Mouse (Mus musculus) intestine, postnatal 0 days (tissue): ENCODE data around the gene Snx6. TPM values are rescaled to one million over a fixed set of nuclear protein-coding genes. Genes with fewer than 3 reads are reported as not detected.

ENCODE experiments used
- ATAC-seq: fragments of 200-750 bp; cut with Nextera tagmentation; 2 replicates; pipeline ENCODE4 v1.8.0; 2017; ENCODE audit warnings: mild to moderate bottlenecking, moderate TSS enrichment, moderate library complexity
- H3K27ac ChIP-seq: fragments of 300-500 bp; sonication (generic); 2 replicates; pipeline ENCODE4 v1.5.1; 2014; ENCODE audit warnings: mild to moderate bottlenecking, low read depth, low read length, moderate library complexity
- H3K27me3 ChIP-seq: fragments of 300-500 bp; sonication (generic); replicated peaks from 2 replicates; pipeline ENCODE4 v1.6.1; 2014; ENCODE audit warnings: low read length, mixed read lengths; ENCODE audit not compliant: control insufficient read depth, insufficient read depth
- H3K36me3 ChIP-seq: fragments of 300-500 bp; sonication (generic); 2 replicates; pipeline ENCODE4 v1.6.1; 2014; ENCODE audit warnings: mild to moderate bottlenecking, moderate library complexity; ENCODE audit not compliant: control insufficient read depth, insufficient read depth
- H3K4me1 ChIP-seq: fragments of 300-500 bp; sonication (generic); replicated peaks from 2 replicates; pipeline ENCODE4 v1.6.1; 2014; ENCODE audit warnings: antibody characterized with exemption, low read length, mixed read lengths; ENCODE audit not compliant: control insufficient read depth, insufficient read depth
- H3K4me2 ChIP-seq: fragments of 300-500 bp; sonication (generic); replicated peaks from 2 replicates; pipeline ENCODE4 v1.6.1; 2014; ENCODE audit warnings: low read depth, mild to moderate bottlenecking, moderate library complexity
- H3K4me3 ChIP-seq: fragments of 300-500 bp; sonication (generic); 2 replicates; pipeline ENCODE4 v1.5.1; 2014; ENCODE audit warnings: low read depth, low read length
- H3K9ac ChIP-seq: fragments of 300-500 bp; sonication (generic); 2 replicates; pipeline ENCODE4 v1.6.1; 2014; ENCODE audit warnings: mild to moderate bottlenecking, low read depth, low read length
- H3K9me3 ChIP-seq: fragments of 300-500 bp; sonication (generic); 2 replicates; pipeline ENCODE4 v1.6.1; 2016; ENCODE audit warnings: mixed run types; ENCODE audit not compliant: control insufficient read depth
- CTCF ChIP-seq: sonication (generic); IDR thresholded peaks from 2 replicates; pipeline ENCODE4 v1.5.1; 2016; ENCODE audit warnings: low read depth, mild to moderate bottlenecking, control low read depth, antibody characterized with exemption, moderate library complexity
- WGBS: fragments of 180-500 bp; shearing (Covaris S2); extraction: QIAGEN DNeasy Blood & Tissue Kit; methylation state at CpG from one replicate; pipeline ENCODE4 v1.1.7; 2014; 5-methylcytosine and 5-hydroxymethylcytosine counted together
- polyA plus RNA-seq: library from polyadenylated mRNA; unstranded; fragments of >200 nt; fragmentation: Nextera tagmentation; extraction: Ambion mirVana; gene quantifications from 2 replicates; pipeline ENCODE4 v1.2.1, GENCODE M21; 2015

Snx6 gene
- 167 and 187 TPM in 2 replicates for polyA plus RNA-seq

DNA sequence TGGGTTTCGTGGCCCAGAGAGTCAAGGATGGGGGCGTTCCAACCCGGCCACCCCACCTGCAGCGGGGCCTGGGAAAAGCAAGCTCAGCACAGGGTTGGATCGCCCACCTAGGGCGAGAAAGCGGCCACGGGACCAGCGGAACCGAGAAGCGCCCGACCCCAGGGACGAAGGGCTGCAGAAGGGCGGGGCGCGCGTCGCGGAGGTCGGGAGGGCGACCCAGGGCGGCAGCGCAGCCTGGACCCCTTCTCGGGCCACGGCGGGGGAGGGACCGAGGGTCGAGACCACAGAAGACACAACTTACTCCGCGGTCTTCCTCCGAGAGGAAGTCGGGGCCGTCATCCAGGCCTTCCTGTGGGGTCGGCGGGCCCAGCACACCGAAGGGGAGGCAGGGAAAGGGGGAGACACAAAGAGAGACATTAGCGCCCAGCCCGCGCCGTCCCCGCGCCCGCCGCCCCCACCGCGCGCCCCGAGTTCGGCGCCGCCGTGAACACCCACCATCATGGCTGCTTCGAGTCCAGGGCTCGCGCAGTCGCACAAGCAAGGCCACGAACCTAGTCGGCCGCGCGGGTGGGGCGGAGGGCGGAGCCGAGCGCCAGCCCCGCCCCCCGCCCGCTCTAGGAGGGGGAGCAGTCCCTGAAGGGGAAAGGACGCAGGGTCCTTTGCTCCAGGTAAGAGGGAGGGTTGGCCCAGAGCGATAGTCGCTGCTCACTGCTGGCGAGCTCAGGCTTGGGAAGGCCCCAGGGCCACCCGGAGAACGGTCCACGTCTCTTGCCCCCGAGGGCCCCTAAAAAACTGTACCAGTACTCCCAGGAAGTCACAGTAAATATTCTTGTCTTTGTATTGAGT lies at the start of gene Snx6:
Gene Snx6, minus strand, starts transcription at position 551 of the 846 bp plus-strand sequence.
- peak within 1 kb of the TSS; percentile 80 for H3K27ac ChIP-seq
- TF ChIP-seq CTCF = 0 out of 2 replicates have a peak, but pooled peaks have one; percentile 4
- WGBS = under 1% methylated on average over 71 of the region's 76 CpGs
- H3K36me3 ChIP-seq = 0 out of 2 replicates have a peak, but pooled peaks cover 14% of the 10 kb centered on the region
- peak within 1 kb of the TSS; percentile 88 for H3K4me2 ChIP-seq
- peak within 1 kb of the TSS; percentile 97 for H3K4me3 ChIP-seq
- peaks cover 6% of the 10 kb centered on the region; the same call in 1 of the 2 replicates for H3K4me1 ChIP-seq
- H3K9me3 ChIP-seq = no peaks in the 10 kb centered on the region
- ATAC-seq = peak; percentile 90
- no peaks in the 10 kb centered on the region for H3K27me3 ChIP-seq
- H3K9ac ChIP-seq = peak within 1 kb of the TSS; percentile 99

DNA sequence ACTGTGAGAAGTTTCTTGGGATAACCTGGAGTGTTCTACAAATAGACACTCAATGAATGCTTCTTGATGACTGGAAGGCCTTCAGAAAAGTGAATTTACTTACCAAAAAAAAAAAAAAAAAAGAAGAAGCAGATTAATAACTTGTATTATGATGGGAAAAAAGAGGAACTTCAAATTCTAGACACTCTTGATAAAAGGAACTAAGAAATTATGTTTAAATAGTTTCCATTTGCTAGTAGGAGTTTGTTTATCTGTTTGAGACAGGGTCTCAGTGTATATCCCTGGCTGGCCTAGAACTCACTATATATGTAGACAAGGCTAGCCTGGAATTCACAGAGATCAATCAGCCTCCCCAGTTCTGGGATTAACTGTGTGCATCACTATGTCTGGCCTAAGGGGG lies 48.9 kb upstream of the Snx6 start:
- no peaks in the 10 kb centered on the region for H3K36me3 ChIP-seq
- ATAC-seq = no peak
- TF ChIP-seq CTCF = no peak

GRCm38 (mm10) chr12:54841576-54841975 lies 46.1 kb upstream of the Snx6 start:
- WGBS = 95% methylated on average over 1 of the region's 1 CpGs
- Histone ChIP-seq H3K4me3 (no peak overlapping the region), H3K36me3 (no peaks in the 10 kb centered on the region)

More for the DNA sequence above, 48.9 kb upstream of the Snx6 start:
- H3K4me3 ChIP-seq = no peak overlapping the region
- H3K27ac ChIP-seq = no peak overlapping the region
- no peak overlapping the region for H3K9ac ChIP-seq
- no peaks in the 10 kb centered on the region for H3K4me1 ChIP-seq
- H3K9me3 ChIP-seq = no peaks in the 10 kb centered on the region
- H3K4me2 ChIP-seq = no peak overlapping the region
- no peaks in the 10 kb centered on the region for H3K27me3 ChIP-seq

GRCm38 (mm10) chr12:54839815-54840214 lies 44.3 kb upstream of the Snx6 start:
- WGBS = 88% methylated on average over 2 of the region's 2 CpGs
- Histone ChIP-seq H3K27ac (no peak overlapping the region), H3K27me3 (no peaks in the 10 kb centered on the region), H3K9ac (no peak overlapping the region), H3K9me3 (no peaks in the 10 kb centered on the region), H3K36me3 (no peaks in the 10 kb centered on the region), H3K4me3 (no peak overlapping the region), H3K4me2 (no peak overlapping the region), H3K4me1 (0 out of 2 replicates have a peak, but pooled peaks cover 6% of the 10 kb centered on the region)
- TF ChIP-seq CTCF = no peak
- no peak for ATAC-seq

More at GRCm38 (mm10) chr12:54841576-54841975, 46.1 kb upstream of the Snx6 start:
- Histone ChIP-seq H3K9me3 (no peaks in the 10 kb centered on the region), H3K27ac (no peak overlapping the region), H3K4me2 (no peak overlapping the region), H3K9ac (no peak overlapping the region), H3K4me1 (no peaks in the 10 kb centered on the region), H3K27me3 (no peaks in the 10 kb centered on the region)
- TF ChIP-seq CTCF = no peak
- ATAC-seq = no peak

DNA sequence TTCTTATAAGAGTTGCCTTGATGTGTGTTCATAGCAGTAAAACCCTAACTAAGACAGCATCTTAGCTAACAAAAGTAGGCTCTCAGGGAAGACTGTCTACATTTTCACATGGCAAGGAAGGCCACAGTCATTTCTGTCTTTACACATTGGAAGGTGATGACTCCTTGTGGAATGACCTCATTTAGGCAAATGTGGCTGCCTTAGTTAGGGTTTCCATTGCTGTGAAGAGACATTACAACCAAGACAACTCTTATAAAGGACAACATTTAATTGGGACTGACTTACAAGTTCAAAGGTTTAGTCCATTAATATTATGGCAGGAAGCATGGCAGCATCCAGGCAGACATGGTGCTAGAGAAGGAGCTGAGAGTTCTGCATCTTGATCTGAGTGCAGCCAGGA lies 43.4 kb upstream of the Snx6 start:
- no peak for ATAC-seq
- TF ChIP-seq CTCF = no peak
- H3K36me3 ChIP-seq = no peaks in the 10 kb centered on the region
- no peak overlapping the region for H3K27ac ChIP-seq
- no peaks in the 10 kb centered on the region for H3K27me3 ChIP-seq
- 0 out of 2 replicates have a peak, but pooled peaks cover 6% of the 10 kb centered on the region for H3K4me1 ChIP-seq
- H3K4me3 ChIP-seq = no peak overlapping the region
- H3K9me3 ChIP-seq = no peaks in the 10 kb centered on the region
- H3K9ac ChIP-seq = no peak overlapping the region
- no peak overlapping the region for H3K4me2 ChIP-seq

DNA sequence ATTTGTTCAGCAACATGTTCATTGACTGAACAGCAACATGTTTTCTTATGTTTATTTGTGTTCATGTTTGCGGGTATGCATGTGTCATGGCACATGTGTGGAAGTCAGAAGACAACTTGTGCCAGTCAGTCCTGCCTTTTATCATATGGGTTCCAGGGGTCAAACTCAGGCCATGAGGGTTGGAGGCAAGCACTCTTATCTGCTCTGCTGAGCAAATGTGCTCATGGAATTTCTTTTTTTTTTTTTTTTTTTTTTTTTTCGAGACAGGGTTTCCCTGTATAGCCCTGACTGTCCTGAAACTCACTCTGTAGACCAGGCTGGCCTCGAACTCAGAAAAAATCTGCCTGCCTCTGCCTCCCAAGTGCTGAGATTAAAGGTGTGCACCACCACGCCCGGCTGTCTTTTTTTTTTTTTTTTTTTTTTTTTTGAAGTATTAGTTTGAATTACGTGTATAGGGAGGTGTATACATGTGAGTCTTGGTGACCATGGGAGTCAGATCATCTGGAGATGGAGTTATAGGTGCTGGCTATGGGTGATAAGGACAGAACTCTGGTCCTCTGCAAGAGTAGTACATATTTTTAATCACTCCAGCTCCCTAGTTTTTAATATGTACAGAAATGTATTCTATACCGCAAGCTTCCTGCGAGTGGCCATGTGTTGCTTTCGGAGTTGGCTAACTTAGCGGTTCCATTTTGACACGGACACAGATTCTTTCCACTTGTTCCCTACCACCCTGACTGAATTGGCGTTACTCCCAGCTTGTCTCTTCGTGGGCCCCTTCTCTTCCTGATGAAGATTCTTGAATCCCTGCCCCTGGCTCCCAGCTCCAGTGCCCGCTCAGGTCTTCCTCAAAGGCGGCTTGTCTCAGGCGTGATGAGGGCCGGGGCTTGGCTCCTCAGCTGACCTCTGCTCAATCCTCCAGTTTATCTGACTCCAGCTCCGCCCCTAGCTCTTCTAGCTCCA lies 40.4 kb upstream of the Snx6 start:
- Histone ChIP-seq H3K4me1 (0 out of 2 replicates have a peak, but pooled peaks cover 6% of the 10 kb centered on the region), H3K9me3 (no peaks in the 10 kb centered on the region), H3K36me3 (no peaks in the 10 kb centered on the region), H3K9ac (no peak overlapping the region), H3K4me3 (no peak overlapping the region), H3K4me2 (peak overlapping the region; percentile 56; the same call in 1 of the 2 replicates), H3K27me3 (no peaks in the 10 kb centered on the region), H3K27ac (no peak overlapping the region)
- WGBS = 63% methylated on average over 18 of the region's 18 CpGs
- TF ChIP-seq CTCF = no peak
- no peak for ATAC-seq
